Mouse (Mus musculus): ENCODE data around the gene Trnt1. TPM values are rescaled to one million over a fixed set of nuclear protein-coding genes. Genes with fewer than 3 reads are reported as not detected.

Trnt1 gene
- polyA plus RNA-seq, 1 experiment from 2014 or later, result 27.7 TPM

GRCm38 (mm10) chr6:106793088-106793487 lies 24.2 kb downstream of the Trnt1 start:
- peaks cover 36% of the 10 kb centered on the region for H3K36me3 ChIP-seq (ENCODE audit: control insufficient read depth, insufficient read depth)
- no peaks in the 10 kb centered on the region for H3K27me3 ChIP-seq (replicated peaks; ENCODE audit: control insufficient read depth, insufficient read depth, low read length)
- no peak overlapping the region for H3K4me3 ChIP-seq (ENCODE audit: low read depth, low read length)
- no peak overlapping the region for H3K27ac ChIP-seq (ENCODE audit: low read depth, low read length)
- H3K9me3 ChIP-seq (ENCODE audit: control insufficient read depth), result no peaks in the 10 kb centered on the region
- H3K9ac ChIP-seq (ENCODE audit: low read depth, low read length), result no peak overlapping the region
- no peak overlapping the region for H3K4me2 ChIP-seq (replicated peaks; ENCODE audit: low read depth)
- H3K4me1 ChIP-seq (replicated peaks; ENCODE audit: control insufficient read depth, insufficient read depth, low read length), result no peaks in the 10 kb centered on the region
- WGBS, result 92% methylated on average over 7 of the region's 7 CpGs
- ATAC-seq, result no peak
- TF ChIP-seq CTCF (IDR thresholded peaks at IDR 0.05; ENCODE audit: low read depth), result no peak

GRCm38 (mm10) chr6:106793621-106794020 lies 24.7 kb downstream of the Trnt1 start:
- H3K9ac ChIP-seq (ENCODE audit: low read depth, low read length), result no peak overlapping the region
- no peaks in the 10 kb centered on the region for H3K9me3 ChIP-seq (ENCODE audit: control insufficient read depth)
- no peaks in the 10 kb centered on the region; the same call in 1 of the 2 replicates for H3K4me1 ChIP-seq (replicated peaks; ENCODE audit: control insufficient read depth, insufficient read depth, low read length)
- H3K4me2 ChIP-seq (replicated peaks; ENCODE audit: low read depth), result no peak overlapping the region
- no peak overlapping the region for H3K4me3 ChIP-seq (ENCODE audit: low read depth, low read length)
- no peak for TF ChIP-seq CTCF (IDR thresholded peaks at IDR 0.05; ENCODE audit: low read depth)
- ATAC-seq, result no peak
- peak overlapping the region; percentile 28 for H3K27ac ChIP-seq (ENCODE audit: low read depth, low read length)
- 90% methylated on average over 10 of the region's 10 CpGs for WGBS
- H3K27me3 ChIP-seq (replicated peaks; ENCODE audit: control insufficient read depth, insufficient read depth, low read length), result no peaks in the 10 kb centered on the region
- H3K36me3 ChIP-seq (ENCODE audit: control insufficient read depth, insufficient read depth), result peaks cover 33% of the 10 kb centered on the region

GRCm38 (mm10) chr6:106794094-106794814 lies 25.3 kb downstream of the Trnt1 start:
- Histone ChIP-seq H3K4me2 (replicated peaks; ENCODE audit: low read depth) (no peak overlapping the region), H3K9me3 (ENCODE audit: control insufficient read depth) (no peaks in the 10 kb centered on the region), H3K36me3 (ENCODE audit: control insufficient read depth, insufficient read depth) (peaks cover 33% of the 10 kb centered on the region), H3K27me3 (replicated peaks; ENCODE audit: control insufficient read depth, insufficient read depth, low read length) (no peaks in the 10 kb centered on the region), H3K27ac (ENCODE audit: low read depth, low read length) (peak overlapping the region; percentile 28), H3K4me1 (replicated peaks; ENCODE audit: control insufficient read depth, insufficient read depth, low read length) (peaks cover 4% of the 10 kb centered on the region; the same call in 1 of the 2 replicates), H3K9ac (ENCODE audit: low read depth, low read length) (no peak overlapping the region), H3K4me3 (ENCODE audit: low read depth, low read length) (no peak overlapping the region)
- ATAC-seq, result peak; percentile 53
- WGBS, result 71% methylated on average over 13 of the region's 13 CpGs
- TF ChIP-seq CTCF (IDR thresholded peaks at IDR 0.05; ENCODE audit: low read depth), result no peak

GRCm38 (mm10) chr6:106799333-106800226 lies 30.7 kb downstream of the Trnt1 start, which contains the start of gene Crbn:
Crbn (minus strand) TSS chr6:106800077.
- Histone ChIP-seq H3K9me3 (ENCODE audit: control insufficient read depth) (no peaks in the 10 kb centered on the region), H3K4me3 (ENCODE audit: low read depth, low read length) (peak within 1 kb of the TSS; percentile 82), H3K36me3 (ENCODE audit: control insufficient read depth, insufficient read depth) (peaks cover 4% of the 10 kb centered on the region), H3K4me2 (replicated peaks; ENCODE audit: low read depth) (peak within 1 kb of the TSS; percentile 70), H3K27ac (ENCODE audit: low read depth, low read length) (peak within 1 kb of the TSS; percentile 69), H3K4me1 (replicated peaks; ENCODE audit: control insufficient read depth, insufficient read depth, low read length) (peaks cover 5% of the 10 kb centered on the region; the same call in 1 of the 2 replicates), H3K27me3 (replicated peaks; ENCODE audit: control insufficient read depth, insufficient read depth, low read length) (no peaks in the 10 kb centered on the region; the same call in 1 of the 2 replicates), H3K9ac (ENCODE audit: low read depth, low read length) (peak within 1 kb of the TSS; percentile 74)
- peak; percentile 94 for ATAC-seq
- 2% methylated on average over 54 of the region's 57 CpGs for WGBS
- TF ChIP-seq CTCF (IDR thresholded peaks at IDR 0.05; ENCODE audit: low read depth), result peak; percentile 99

- Histone ChIP-seq H3K27ac (ENCODE audit: low read depth, low read length) (no peak overlapping the region), H3K4me3 (ENCODE audit: low read depth, low read length) (peak overlapping the region; percentile 82), H3K4me1 (replicated peaks; ENCODE audit: control insufficient read depth, insufficient read depth, low read length) (peaks cover 5% of the 10 kb centered on the region; the same call in 1 of the 2 replicates), H3K4me2 (replicated peaks; ENCODE audit: low read depth) (peak overlapping the region; percentile 70; the same call in 1 of the 2 replicates), H3K9ac (ENCODE audit: low read depth, low read length) (no peak overlapping the region), H3K36me3 (ENCODE audit: control insufficient read depth, insufficient read depth) (no peaks in the 10 kb centered on the region), H3K27me3 (replicated peaks; ENCODE audit: control insufficient read depth, insufficient read depth, low read length) (no peaks in the 10 kb centered on the region; the same call in 1 of the 2 replicates), H3K9me3 (ENCODE audit: control insufficient read depth) (no peaks in the 10 kb centered on the region)
- no peak for TF ChIP-seq CTCF (IDR thresholded peaks at IDR 0.05; ENCODE audit: low read depth)
- no peak for ATAC-seq
- WGBS, result 51% methylated on average over 5 of the region's 5 CpGs
Measured at GRCm38 (mm10) chr6:106800227-106800557, 31.3 kb downstream of the Trnt1 start.

GRCm38 (mm10) chr6:106804904-106805303 lies 36.0 kb downstream of the Trnt1 start:
- 31% methylated on average over 2 of the region's 2 CpGs for WGBS
- H3K9ac ChIP-seq (ENCODE audit: low read depth, low read length), result no peak overlapping the region
- ATAC-seq, result peak; percentile 67
- no peaks in the 10 kb centered on the region; the same call in 1 of the 2 replicates for H3K27me3 ChIP-seq (replicated peaks; ENCODE audit: control insufficient read depth, insufficient read depth, low read length)
- H3K4me3 ChIP-seq (ENCODE audit: low read depth, low read length), result no peak overlapping the region
- TF ChIP-seq CTCF (IDR thresholded peaks at IDR 0.05; ENCODE audit: low read depth), result peak; percentile 74
- no peaks in the 10 kb centered on the region for H3K9me3 ChIP-seq (ENCODE audit: control insufficient read depth)
- no peaks in the 10 kb centered on the region for H3K36me3 ChIP-seq (ENCODE audit: control insufficient read depth, insufficient read depth)
- H3K4me2 ChIP-seq (replicated peaks; ENCODE audit: low read depth), result no peak overlapping the region
- H3K27ac ChIP-seq (ENCODE audit: low read depth, low read length), result no peak overlapping the region
- H3K4me1 ChIP-seq (replicated peaks; ENCODE audit: control insufficient read depth, insufficient read depth, low read length), result no peaks in the 10 kb centered on the region
